Mouse (Mus musculus): ENCODE results near the gene Edn2.

DNA sequence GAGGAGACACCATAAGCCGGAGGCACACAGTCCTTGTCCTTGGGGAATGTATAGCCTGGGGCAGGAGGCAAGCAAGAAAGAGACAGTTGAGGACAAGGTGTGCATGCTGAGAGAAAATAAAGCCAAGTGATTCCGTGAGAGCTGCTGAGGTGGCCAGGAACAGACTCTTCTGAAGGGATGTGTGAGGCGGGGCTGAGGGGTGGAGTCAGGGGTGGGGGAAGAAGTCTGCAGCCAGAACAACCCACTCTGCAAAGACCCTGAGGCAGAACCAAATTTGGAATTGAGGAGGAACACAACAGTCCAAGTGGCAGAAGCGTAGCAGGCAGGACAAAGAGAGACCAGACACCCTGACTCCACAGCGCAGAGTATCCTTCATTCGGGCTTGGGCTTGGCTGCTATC lies 51.1 kb downstream of the Edn2 start:
- TF ChIP-seq CTCF (IDR thresholded peaks at IDR 0.05; ENCODE audit: low read depth) = no peak
- no peak for TF ChIP-seq EP300 (optimal IDR thresholded peaks at IDR 0.05)

Data from stomach, postnatal 0 days (tissue).